Mouse (Mus musculus): ENCODE measurements around the gene Rgs7bp. TPM values are rescaled to one million over a fixed set of nuclear protein-coding genes. Genes with fewer than 3 reads are reported as not detected.
"Not testable (repeated sequence)": the region's sequence is repeated elsewhere in the genome, so short reads cannot be mapped to it uniquely, and the experiment has no call there.

Gene Rgs7bp
- total RNA-seq, 2 experiments from 2014 or later = 150 to 153 TPM

DNA sequence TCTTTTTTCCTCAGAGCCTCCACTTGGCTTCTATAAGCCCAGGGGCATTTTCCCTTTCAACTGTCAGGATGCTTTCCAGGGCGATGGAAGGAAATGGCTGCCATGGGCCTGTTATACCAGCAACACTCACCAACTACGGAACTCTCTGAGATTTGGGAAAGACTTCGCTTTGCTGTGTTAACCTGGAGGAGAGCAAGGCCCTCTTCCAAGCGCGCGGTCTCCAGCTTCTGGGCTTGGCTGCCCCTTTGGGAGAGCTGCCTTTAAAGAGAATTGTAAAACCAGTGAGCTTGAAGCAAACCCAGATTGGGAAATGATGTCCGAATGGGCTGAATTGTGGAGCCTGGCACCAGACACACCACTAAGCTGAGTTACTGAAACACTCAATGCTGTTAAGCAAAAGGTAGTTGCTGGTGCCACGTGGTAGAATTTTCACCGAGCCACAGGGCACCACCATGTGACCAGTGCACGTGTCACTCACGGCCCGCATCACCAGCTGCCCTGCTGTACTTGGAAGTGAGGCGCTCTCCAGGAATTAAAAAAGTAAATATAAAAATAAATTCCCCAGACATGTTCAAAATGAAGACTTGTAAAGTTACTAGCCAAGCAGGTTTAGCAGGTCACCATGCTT lies 115.7 kb downstream of the Rgs7bp start:
- DNase-seq (ENCODE audit: low spot score in 2 of 2) = no peak

GRCm38 (mm10) chr13:104937759-104938158 lies 117.0 kb downstream of the Rgs7bp start:
- DNase-seq (ENCODE audit: low spot score in 2 of 2) = no peak

DNA sequence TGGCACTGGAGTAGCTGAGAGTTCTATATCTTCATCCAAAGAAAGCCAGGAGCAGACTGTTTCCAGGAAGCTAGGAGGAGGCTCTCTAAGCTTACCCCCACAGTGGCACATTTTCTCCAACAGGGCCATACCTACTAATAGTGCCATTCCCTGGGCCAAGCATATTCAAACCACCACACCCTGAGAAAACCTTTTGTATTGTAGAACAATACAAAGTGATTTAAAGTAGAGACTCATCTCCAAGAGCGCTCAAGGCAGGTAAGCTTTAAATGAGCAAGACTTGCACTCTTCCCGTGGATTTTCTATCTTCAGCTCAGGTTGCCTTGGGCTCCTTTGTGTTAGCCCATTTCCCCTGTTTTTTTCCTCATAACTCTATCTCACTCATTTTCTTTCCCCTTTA lies 118.1 kb downstream of the Rgs7bp start:
- no peak for DNase-seq (ENCODE audit: low spot score in 2 of 2)

DNA sequence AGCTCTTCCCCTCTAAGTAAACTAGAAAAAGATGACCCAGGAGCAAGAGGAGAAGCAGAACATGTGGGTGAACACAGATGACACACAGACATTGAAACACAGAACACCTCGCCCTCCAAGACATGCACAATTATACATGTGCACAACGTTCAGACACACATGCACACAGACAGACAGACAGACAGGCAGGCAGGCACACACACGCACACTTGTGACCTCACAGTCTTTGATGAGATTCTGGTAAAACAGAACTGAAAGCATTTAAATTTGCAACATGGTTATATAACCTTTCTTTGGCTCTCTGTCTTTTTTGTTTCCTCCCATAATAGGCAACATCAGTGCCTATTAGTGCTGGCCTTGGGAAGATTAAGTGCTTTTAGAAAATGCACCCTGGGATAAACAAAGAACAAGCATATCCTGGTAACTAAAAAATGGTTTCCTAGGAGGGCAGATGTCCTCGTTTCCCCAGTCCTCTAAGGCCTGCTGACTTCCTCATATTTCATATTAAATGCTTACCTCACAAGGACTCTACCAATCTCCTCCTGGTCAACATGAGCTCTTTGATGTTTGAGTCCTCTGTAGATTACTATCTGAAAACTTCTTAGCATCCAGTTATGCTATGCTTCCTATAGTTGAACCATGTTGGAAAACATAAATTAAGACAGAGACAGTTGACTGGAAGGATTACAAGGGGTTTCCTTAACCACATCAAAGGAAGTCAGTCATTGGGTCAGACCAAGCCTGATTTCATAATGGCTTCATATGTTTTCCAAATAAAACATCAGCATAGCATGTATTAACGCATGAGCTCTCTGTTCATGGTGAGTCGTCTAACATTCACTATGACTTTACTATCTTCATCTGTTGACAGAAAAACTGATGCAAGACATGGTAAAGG lies 122.8 kb downstream of the Rgs7bp start:
- no peak for DNase-seq (ENCODE audit: low spot score in 2 of 2)

GRCm38 (mm10) chr13:104930814-104931213 lies 123.9 kb downstream of the Rgs7bp start:
- DNase-seq (ENCODE audit: low spot score in 2 of 2) = no peak

DNA sequence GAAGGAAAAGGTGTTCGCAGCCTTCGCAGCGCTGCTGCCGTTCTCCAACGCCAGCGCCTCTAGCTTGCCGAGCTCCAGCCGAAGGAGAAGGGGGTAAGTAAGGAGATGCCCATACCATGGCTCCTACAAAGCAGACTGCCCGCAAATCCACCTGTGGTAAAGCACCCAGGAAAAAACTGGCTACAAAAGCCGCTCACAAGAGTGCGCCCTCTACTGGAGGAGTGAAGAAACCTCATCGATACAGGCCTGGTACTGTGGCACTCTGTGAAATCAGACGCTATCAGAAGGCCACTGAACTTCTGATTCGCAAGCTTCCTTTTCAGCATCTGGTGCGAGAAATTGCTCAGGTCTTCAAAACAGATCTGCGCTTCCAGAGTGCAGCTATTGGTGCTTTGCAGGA lies 136.1 kb downstream of the Rgs7bp start:
- no peak for DNase-seq (ENCODE audit: low spot score in 2 of 2)

DNA sequence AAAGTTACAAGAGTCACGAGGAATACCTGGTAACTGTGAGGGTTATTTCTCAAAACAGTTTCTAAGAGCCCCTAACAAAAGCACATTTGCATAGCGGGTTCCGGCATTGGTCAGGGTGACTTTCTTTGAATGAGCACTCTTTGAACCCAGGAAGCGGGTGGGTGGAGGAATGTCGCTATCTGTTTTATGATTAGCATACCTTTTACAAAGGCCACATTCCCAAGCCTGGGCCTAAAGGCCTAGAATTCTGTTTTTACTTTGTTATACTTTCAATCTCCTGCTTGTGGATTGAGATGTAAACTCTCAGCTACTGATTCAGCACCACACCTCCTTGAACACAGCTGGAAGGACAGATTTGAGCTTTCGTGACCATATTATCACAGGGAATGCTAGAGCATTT lies 138.0 kb downstream of the Rgs7bp start:
- not testable (repeated sequence) for DNase-seq (ENCODE audit: low spot score in 2 of 2)

DNA sequence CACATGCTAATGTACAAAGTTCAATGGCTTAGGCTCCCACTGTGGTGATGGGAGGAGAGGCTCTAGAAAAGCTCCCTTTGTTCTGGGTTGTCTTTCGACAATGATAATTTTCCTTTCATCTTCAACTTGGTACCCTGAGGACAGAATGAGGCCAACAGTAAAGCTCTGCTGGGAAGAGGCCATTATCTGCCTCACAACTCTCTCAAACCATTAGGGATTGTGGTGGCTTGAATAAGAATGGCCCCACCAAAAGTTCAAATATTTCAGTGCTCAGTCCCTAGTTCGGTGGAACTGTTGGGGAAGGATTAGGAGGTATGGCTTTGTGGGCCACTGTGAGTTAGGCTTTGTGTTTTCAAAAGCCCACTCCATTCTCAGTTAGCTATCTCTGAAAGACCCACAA lies 138.6 kb downstream of the Rgs7bp start:
- no peak for DNase-seq (ENCODE audit: low spot score in 2 of 2)

DNA sequence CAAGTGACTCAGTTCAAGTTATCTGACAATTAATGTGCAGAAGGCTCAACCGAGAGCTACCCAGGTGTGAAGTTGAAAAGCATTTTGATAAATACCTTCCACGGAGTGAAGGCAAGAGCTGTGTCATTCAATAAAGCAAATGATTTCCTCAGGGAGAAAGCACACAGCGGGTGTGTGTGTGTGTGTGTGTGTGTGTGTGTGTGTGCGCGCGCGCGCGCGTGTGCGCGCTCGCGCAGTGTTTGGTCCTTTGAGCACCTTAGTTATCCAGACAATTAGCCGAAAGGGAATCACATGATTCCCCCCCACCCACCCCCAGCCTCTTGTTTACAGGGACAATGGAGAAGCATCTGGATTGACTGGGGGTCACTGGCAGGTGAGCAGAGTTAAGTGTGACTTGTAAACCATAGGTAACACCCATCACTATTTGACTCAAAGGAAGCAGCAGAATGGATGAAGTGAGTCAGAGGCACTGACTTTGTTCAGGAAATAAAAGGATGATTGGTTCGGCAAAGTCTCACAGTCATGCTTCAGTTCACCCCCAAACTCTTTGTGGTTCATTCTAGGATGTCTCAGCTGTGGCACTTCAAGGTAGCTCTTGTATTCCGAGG lies 140.3 kb downstream of the Rgs7bp start:
- DNase-seq (ENCODE audit: low spot score in 2 of 2) = no peak

DNA sequence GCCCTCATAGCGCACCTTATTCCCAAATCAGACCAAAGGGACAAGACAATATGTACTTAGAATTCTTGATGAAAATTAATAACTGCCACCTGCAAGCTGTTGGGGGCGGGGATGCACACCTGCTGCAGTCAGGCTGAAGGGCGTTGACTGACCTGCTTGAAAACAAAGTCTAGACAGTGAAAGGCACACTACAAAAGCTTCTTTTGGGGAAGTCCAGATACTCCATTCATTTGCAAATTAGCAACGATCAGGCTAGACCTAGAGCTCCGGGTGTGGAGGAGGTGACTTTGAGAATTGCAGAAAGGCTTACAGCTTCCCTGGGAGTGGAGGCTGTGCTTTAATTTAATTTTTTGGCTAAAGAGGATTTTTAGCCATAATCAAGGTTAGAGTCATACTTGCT lies 143.1 kb downstream of the Rgs7bp start:
- DNase-seq (ENCODE audit: low spot score in 2 of 2) = not testable (repeated sequence)

DNA sequence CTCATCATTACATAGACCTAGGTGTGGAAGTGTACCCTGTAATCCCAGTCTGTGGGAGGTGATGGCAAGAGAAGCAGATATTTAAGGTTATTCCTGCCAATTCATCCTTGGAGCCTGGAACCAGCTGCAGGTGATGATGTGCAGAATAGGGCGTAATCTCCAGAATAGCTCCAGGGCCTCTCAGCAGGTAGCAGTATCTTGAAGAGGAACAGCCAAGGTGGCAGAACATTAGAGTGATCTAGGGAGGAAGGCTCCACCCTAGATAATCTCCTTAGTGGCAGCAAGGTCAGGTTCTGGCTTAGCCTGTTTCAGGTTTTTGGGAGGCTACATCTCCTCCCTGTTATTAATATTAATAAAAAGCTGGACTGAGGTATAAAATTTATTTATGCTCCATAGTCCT lies 143.7 kb downstream of the Rgs7bp start:
- DNase-seq (ENCODE audit: low spot score in 2 of 2) = not testable (repeated sequence)

GRCm38 (mm10) chr13:104908691-104909090 lies 146.0 kb downstream of the Rgs7bp start:
- no peak for DNase-seq (ENCODE audit: low spot score in 2 of 2)

Other genes with a start within 250 kb of the Rgs7bp start
- 10 to 100 TPM; 15.7 to 15.9 TPM for gene Cwc27, start 237.8 kb downstream of the Rgs7bp start, total RNA-seq (2021)
- not detected for gene Shisal2b, start 191.0 kb downstream of the Rgs7bp start, total RNA-seq (2021)
- gene 4933425L06Rik, start 27.2 kb upstream of the Rgs7bp start, total RNA-seq (2021) = not detected
- gene Rnf180, start 239.9 kb upstream of the Rgs7bp start, total RNA-seq (2021) = 10 to 100 TPM; 14.9 to 18.2 TPM

Measured in layer of hippocampus, adult 18-20 months (tissue).